Mouse (Mus musculus): ENCODE measurements around the gene Gm20517. TPM values are rescaled to one million over a fixed set of nuclear protein-coding genes. Genes with fewer than 3 reads are reported as not detected.

Gene Gm20517
- polyA plus RNA-seq, 1 experiment from 2014 or later = 2.2 TPM

GRCm38 (mm10) chr17:47687409-47688343, 76.3 kb downstream of the Gm20517 start:
- Histone ChIP-seq H3K27me3 (ENCODE audit: control insufficient read depth, insufficient read depth, low read length) (0 out of 2 replicates have a peak, but pooled peaks cover 3% of the 10 kb centered on the region), H3K4me1 (ENCODE audit: control insufficient read depth in 2 of 2, insufficient read depth in 2 of 2, low read length in 2 of 2) (peaks cover 4 to 13% of the 10 kb centered on the region in 2 experiments; a peak in 3 of 4 replicates), H3K9ac (ENCODE audit: low read length) (peak overlapping the region; percentile 88), H3K4me2 (ENCODE audit: low read length) (peak overlapping the region; percentile 90), H3K36me3 (ENCODE audit: control insufficient read depth, insufficient read depth, low read length) (peaks cover 40% of the 10 kb centered on the region), H3K9me3 (ENCODE audit: control insufficient read depth, low read length) (no peaks in the 10 kb centered on the region), H3K4me3 (ENCODE audit: control insufficient read depth in 1 of 2, insufficient read depth in 1 of 2, low read depth in 1 of 2, low read length in 2 of 2) (peak overlapping the region; percentile 83 to 84), H3K27ac (replicated peaks in 1 of 2; ENCODE audit: control insufficient read depth in 1 of 2, insufficient read depth in 1 of 2, low read depth in 2 of 2, low read length in 2 of 2) (peak overlapping the region; percentile 61 to 76)
- under 1% methylated on average over 70 of the region's 70 CpGs for WGBS
- ATAC-seq (ENCODE audit: insufficient number of reproducible peaks, insufficient read depth, low FRiP score, low read depth) = peak; percentile 79

GRCm38 (mm10) chr17:47688344-47688607, 76.9 kb downstream of the Gm20517 start, which contains the start of gene Tomm6:
Gene Tomm6, minus strand, starts transcription at chr17:47688386.
- peak within 1 kb of the TSS; percentile 90 for H3K4me2 ChIP-seq (ENCODE audit: low read length)
- under 1% methylated on average over 9 of the region's 9 CpGs for WGBS
- H3K27ac ChIP-seq (replicated peaks in 1 of 2; ENCODE audit: control insufficient read depth in 1 of 2, insufficient read depth in 1 of 2, low read depth in 2 of 2, low read length in 2 of 2) = peak within 1 kb of the TSS; percentile 61 to 76
- peaks cover 35% of the 10 kb centered on the region for H3K36me3 ChIP-seq (ENCODE audit: control insufficient read depth, insufficient read depth, low read length)
- no peaks in the 10 kb centered on the region for H3K9me3 ChIP-seq (ENCODE audit: control insufficient read depth, low read length)
- 0 out of 2 replicates have a peak, but pooled peaks cover 3% of the 10 kb centered on the region for H3K27me3 ChIP-seq (ENCODE audit: control insufficient read depth, insufficient read depth, low read length)
- peak within 1 kb of the TSS; percentile 88 for H3K9ac ChIP-seq (ENCODE audit: low read length)
- no peak; the same call in 1 of the 2 replicates for ATAC-seq (ENCODE audit: insufficient number of reproducible peaks, insufficient read depth, low FRiP score, low read depth)
- peak within 1 kb of the TSS; percentile 83 to 84 for H3K4me3 ChIP-seq (ENCODE audit: control insufficient read depth in 1 of 2, insufficient read depth in 1 of 2, low read depth in 1 of 2, low read length in 2 of 2)
- H3K4me1 ChIP-seq (ENCODE audit: control insufficient read depth in 2 of 2, insufficient read depth in 2 of 2, low read length in 2 of 2) = peaks cover 4 to 13% of the 10 kb centered on the region in 2 experiments; a peak in 3 of 4 replicates

GRCm38 (mm10) chr17:47688608-47689575, 77.5 kb downstream of the Gm20517 start, which contains the start of gene Frs3:
Gene Frs3, plus strand, starts transcription at chr17:47689030.
- Histone ChIP-seq H3K27ac (replicated peaks in 1 of 2; ENCODE audit: control insufficient read depth in 1 of 2, insufficient read depth in 1 of 2, low read depth in 2 of 2, low read length in 2 of 2) (peak within 1 kb of the TSS; percentile 61 to 76), H3K27me3 (ENCODE audit: control insufficient read depth, insufficient read depth, low read length) (0 out of 2 replicates have a peak, but pooled peaks cover 3% of the 10 kb centered on the region), H3K9ac (ENCODE audit: low read length) (peak within 1 kb of the TSS; percentile 88), H3K4me1 (ENCODE audit: control insufficient read depth in 2 of 2, insufficient read depth in 2 of 2, low read length in 2 of 2) (peaks cover 4 to 14% of the 10 kb centered on the region in 2 experiments), H3K4me3 (ENCODE audit: control insufficient read depth in 1 of 2, insufficient read depth in 1 of 2, low read depth in 1 of 2, low read length in 2 of 2) (peak within 1 kb of the TSS; percentile 83 to 84), H3K9me3 (ENCODE audit: control insufficient read depth, low read length) (no peaks in the 10 kb centered on the region), H3K4me2 (ENCODE audit: low read length) (peak within 1 kb of the TSS; percentile 90), H3K36me3 (ENCODE audit: control insufficient read depth, insufficient read depth, low read length) (peaks cover 29% of the 10 kb centered on the region)
- peak; percentile 64 for ATAC-seq (ENCODE audit: insufficient number of reproducible peaks, insufficient read depth, low FRiP score, low read depth)
- 1% methylated on average over 58 of the region's 58 CpGs for WGBS

GRCm38 (mm10) chr17:47689894-47690293, 78.5 kb downstream of the Gm20517 start:
- no peak for ATAC-seq (ENCODE audit: insufficient number of reproducible peaks, insufficient read depth, low FRiP score, low read depth)
- H3K9ac ChIP-seq (ENCODE audit: low read length) = no peak overlapping the region
- 71% methylated on average over 8 of the region's 8 CpGs for WGBS
- peak overlapping the region; percentile 90; the same call in 1 of the 2 replicates for H3K4me2 ChIP-seq (ENCODE audit: low read length)
- no peaks in the 10 kb centered on the region for H3K9me3 ChIP-seq (ENCODE audit: control insufficient read depth, low read length)
- no peak overlapping the region for H3K27ac ChIP-seq (replicated peaks in 1 of 2; ENCODE audit: control insufficient read depth in 1 of 2, insufficient read depth in 1 of 2, low read depth in 2 of 2, low read length in 2 of 2)
- no peak overlapping the region for H3K4me3 ChIP-seq (ENCODE audit: control insufficient read depth in 1 of 2, insufficient read depth in 1 of 2, low read depth in 1 of 2, low read length in 2 of 2)
- H3K27me3 ChIP-seq (ENCODE audit: control insufficient read depth, insufficient read depth, low read length) = 0 out of 2 replicates have a peak, but pooled peaks cover 3% of the 10 kb centered on the region
- H3K36me3 ChIP-seq (ENCODE audit: control insufficient read depth, insufficient read depth, low read length) = peaks cover 19% of the 10 kb centered on the region
- peaks cover 8 to 20% of the 10 kb centered on the region in 2 experiments for H3K4me1 ChIP-seq (ENCODE audit: control insufficient read depth in 2 of 2, insufficient read depth in 2 of 2, low read length in 2 of 2)

GRCm38 (mm10) chr17:47691650-47692049, 80.3 kb downstream of the Gm20517 start:
- ATAC-seq (ENCODE audit: insufficient number of reproducible peaks, insufficient read depth, low FRiP score, low read depth) = no peak
- no peak overlapping the region for H3K27ac ChIP-seq (replicated peaks in 1 of 2; ENCODE audit: control insufficient read depth in 1 of 2, insufficient read depth in 1 of 2, low read depth in 2 of 2, low read length in 2 of 2)
- H3K4me3 ChIP-seq (ENCODE audit: control insufficient read depth in 1 of 2, insufficient read depth in 1 of 2, low read depth in 1 of 2, low read length in 2 of 2) = no peak overlapping the region
- WGBS = 94% methylated on average over 3 of the region's 3 CpGs
- H3K4me1 ChIP-seq (ENCODE audit: control insufficient read depth in 2 of 2, insufficient read depth in 2 of 2, low read length in 2 of 2) = peaks cover 8 to 20% of the 10 kb centered on the region in 2 experiments
- H3K36me3 ChIP-seq (ENCODE audit: control insufficient read depth, insufficient read depth, low read length) = peaks cover 2% of the 10 kb centered on the region
- H3K27me3 ChIP-seq (ENCODE audit: control insufficient read depth, insufficient read depth, low read length) = peaks cover 3% of the 10 kb centered on the region; the same call in 1 of the 2 replicates
- no peaks in the 10 kb centered on the region for H3K9me3 ChIP-seq (ENCODE audit: control insufficient read depth, low read length)
- no peak overlapping the region for H3K4me2 ChIP-seq (ENCODE audit: low read length)
- H3K9ac ChIP-seq (ENCODE audit: low read length) = no peak overlapping the region

- peaks cover 3% of the 10 kb centered on the region; the same call in 1 of the 2 replicates for H3K27me3 ChIP-seq (ENCODE audit: control insufficient read depth, insufficient read depth, low read length)
- H3K4me3 ChIP-seq (ENCODE audit: control insufficient read depth in 1 of 2, insufficient read depth in 1 of 2, low read depth in 1 of 2, low read length in 2 of 2) = peak overlapping the region; percentile 77 to 85
- H3K27ac ChIP-seq (replicated peaks in 1 of 2; ENCODE audit: control insufficient read depth in 1 of 2, insufficient read depth in 1 of 2, low read depth in 2 of 2, low read length in 2 of 2) = peak overlapping the region in 1 of 2 experiments; percentile 39; a peak in 2 of 4 replicates
- no peaks in the 10 kb centered on the region; the same call in 1 of the 2 replicates for H3K36me3 ChIP-seq (ENCODE audit: control insufficient read depth, insufficient read depth, low read length)
- ATAC-seq (ENCODE audit: insufficient number of reproducible peaks, insufficient read depth, low FRiP score, low read depth) = no peak
- peak overlapping the region; percentile 90 for H3K4me2 ChIP-seq (ENCODE audit: low read length)
- H3K4me1 ChIP-seq (ENCODE audit: control insufficient read depth in 2 of 2, insufficient read depth in 2 of 2, low read length in 2 of 2) = peaks cover 3 to 12% of the 10 kb centered on the region in 2 experiments; a peak in 3 of 4 replicates
- H3K9ac ChIP-seq (ENCODE audit: low read length) = peak overlapping the region; percentile 70
- 32% methylated on average over 13 of the region's 13 CpGs for WGBS
- no peaks in the 10 kb centered on the region for H3K9me3 ChIP-seq (ENCODE audit: control insufficient read depth, low read length)
These were observed 82.5 kb downstream of the Gm20517 start for GRCm38 (mm10) chr17:47693671-47694441.

Measured in heart, embryonic 14.5 days (tissue).